Mouse (Mus musculus) forebrain, embryonic 16.5 days (tissue): Measurements from ENCODE around the gene Foxb2. TPM values are rescaled to one million over a fixed set of nuclear protein-coding genes. Genes with fewer than 3 reads are reported as not detected.

Source experiments
- ATAC-seq: fragments of 200-750 bp; cut with Nextera tagmentation; 2 replicates; pipeline ENCODE4 v1.8.0; 2017; ENCODE audit warnings: mild to moderate bottlenecking, moderate library complexity
- H3K27ac ChIP-seq: fragments of 300-500 bp; sonication (generic); 2 replicates; pipeline ENCODE4 v1.5.1; 2014; ENCODE audit warnings: low read length, control low read depth
- H3K27me3 ChIP-seq: fragments of 300-500 bp; sonication (generic); replicated peaks from 2 replicates; pipeline ENCODE4 v1.6.1; 2014; ENCODE audit warnings: low read length; ENCODE audit not compliant: control insufficient read depth, insufficient read depth
- H3K36me3 ChIP-seq: fragments of 300-500 bp; sonication (generic); 2 replicates; pipeline ENCODE4 v1.6.1; 2014; ENCODE audit not compliant: control insufficient read depth, insufficient read depth
- H3K4me1 ChIP-seq: fragments of 300-500 bp; sonication (generic); replicated peaks from 2 replicates; pipeline ENCODE4 v1.6.1; 2014; ENCODE audit warnings: low read length; ENCODE audit not compliant: control insufficient read depth, insufficient read depth
- H3K4me2 ChIP-seq: fragments of 300-500 bp; sonication (generic); 2 replicates; pipeline ENCODE4 v1.6.1; 2014; ENCODE audit warnings: mild to moderate bottlenecking, low read length, control low read depth
- H3K4me3 ChIP-seq: fragments of 300-500 bp; sonication (generic); replicated peaks from 2 replicates; pipeline ENCODE4 v1.5.1; 2014; ENCODE audit warnings: mild to moderate bottlenecking, low read length, control low read depth
- H3K9ac ChIP-seq: fragments of 300-500 bp; sonication (generic); replicated peaks from 2 replicates; pipeline ENCODE4 v1.6.1; 2014; ENCODE audit warnings: low read depth, low read length, control low read depth
- H3K9me3 ChIP-seq: fragments of 300-500 bp; sonication (generic); 2 replicates; pipeline ENCODE4 v1.6.1; 2016; ENCODE audit warnings: low read length; ENCODE audit not compliant: control insufficient read depth
- WGBS: fragments of 180-500 bp; shearing (Covaris S2); extraction: QIAGEN DNeasy Blood & Tissue Kit; methylation state at CpG from one replicate; pipeline ENCODE4 v1.1.7; 2014; 5-methylcytosine and 5-hydroxymethylcytosine counted together
- polyA plus RNA-seq: library from polyadenylated mRNA; unstranded; fragments of >200 nt; fragmentation: Nextera tagmentation; extraction: Ambion mirVana; gene quantifications from 2 replicates; pipeline ENCODE4 v1.2.1, GENCODE M21; 2015

Foxb2 gene
- polyA plus RNA-seq = 0.32 TPM in 1 of 2 replicates, not detected in the other

- peak within 1 kb of the TSS; percentile 50 for H3K4me3 ChIP-seq
- no peaks in the 10 kb centered on the region for H3K9me3 ChIP-seq
- 2% methylated on average over 40 of the region's 40 CpGs for WGBS
- peaks cover 39% of the 10 kb centered on the region for H3K4me1 ChIP-seq
- peak within 1 kb of the TSS; percentile 36 for H3K9ac ChIP-seq
- H3K36me3 ChIP-seq = no peaks in the 10 kb centered on the region
- peak within 1 kb of the TSS; percentile 90 for H3K4me2 ChIP-seq
- no peak within 1 kb of the TSS for H3K27ac ChIP-seq
- ATAC-seq = 0 out of 2 replicates have a peak, but pooled peaks have one; percentile 4
- peaks cover 67% of the 10 kb centered on the region for H3K27me3 ChIP-seq
Measured at GRCm38 (mm10) chr19:16873221-16873861, at the start of gene Foxb2. TSS of gene Foxb2 (minus strand) at chr19:16873805.

GRCm38 (mm10) chr19:16911507-16911906 is 37.9 kb upstream of the Foxb2 start:
- H3K27me3 ChIP-seq = no peaks in the 10 kb centered on the region
- no peak overlapping the region for H3K4me3 ChIP-seq
- peaks cover 5% of the 10 kb centered on the region; the same call in 1 of the 2 replicates for H3K4me1 ChIP-seq
- no peak overlapping the region for H3K27ac ChIP-seq
- H3K36me3 ChIP-seq = no peaks in the 10 kb centered on the region
- WGBS = 32% methylated on average over 5 of the region's 5 CpGs
- H3K9me3 ChIP-seq = no peaks in the 10 kb centered on the region
- peak; percentile 38; the same call in 1 of the 2 replicates for ATAC-seq
- no peak overlapping the region for H3K9ac ChIP-seq
- no peak overlapping the region for H3K4me2 ChIP-seq

GRCm38 (mm10) chr19:16903106-16903505 is 29.5 kb upstream of the Foxb2 start:
- WGBS = 89% methylated on average over 2 of the region's 2 CpGs

GRCm38 (mm10) chr19:16899716-16900115 is 26.1 kb upstream of the Foxb2 start:
- Histone ChIP-seq H3K27ac (no peak overlapping the region), H3K4me2 (no peak overlapping the region), H3K4me3 (no peak overlapping the region), H3K4me1 (no peaks in the 10 kb centered on the region), H3K9ac (no peak overlapping the region), H3K36me3 (no peaks in the 10 kb centered on the region), H3K9me3 (no peaks in the 10 kb centered on the region), H3K27me3 (no peaks in the 10 kb centered on the region)
- no peak for ATAC-seq
- 51% methylated on average over 10 of the region's 10 CpGs for WGBS

More at GRCm38 (mm10) chr19:16903106-16903505, 29.5 kb upstream of the Foxb2 start:
- no peaks in the 10 kb centered on the region for H3K9me3 ChIP-seq
- H3K36me3 ChIP-seq = no peaks in the 10 kb centered on the region
- ATAC-seq = no peak
- H3K27ac ChIP-seq = no peak overlapping the region
- H3K4me3 ChIP-seq = no peak overlapping the region
- no peaks in the 10 kb centered on the region for H3K27me3 ChIP-seq
- H3K9ac ChIP-seq = no peak overlapping the region
- H3K4me2 ChIP-seq = no peak overlapping the region
- H3K4me1 ChIP-seq = no peaks in the 10 kb centered on the region

GRCm38 (mm10) chr19:16898576-16898975 is 25.0 kb upstream of the Foxb2 start:
- H3K4me1 ChIP-seq = no peaks in the 10 kb centered on the region
- no peak overlapping the region for H3K4me3 ChIP-seq
- H3K9ac ChIP-seq = no peak overlapping the region
- WGBS = 95% methylated on average over 5 of the region's 5 CpGs
- no peaks in the 10 kb centered on the region for H3K27me3 ChIP-seq
- ATAC-seq = no peak
- H3K27ac ChIP-seq = no peak overlapping the region
- H3K9me3 ChIP-seq = no peaks in the 10 kb centered on the region
- no peak overlapping the region for H3K4me2 ChIP-seq
- no peaks in the 10 kb centered on the region for H3K36me3 ChIP-seq

GRCm38 (mm10) chr19:16876458-16876770 is 2.8 kb upstream of the Foxb2 start:
- no peaks in the 10 kb centered on the region for H3K36me3 ChIP-seq
- no peak overlapping the region for H3K9ac ChIP-seq
- no peak for ATAC-seq
- no peaks in the 10 kb centered on the region for H3K9me3 ChIP-seq
- 0 out of 2 replicates have a peak overlapping the region, but pooled peaks have one; percentile 2 for H3K4me3 ChIP-seq
- peaks cover 39% of the 10 kb centered on the region for H3K4me1 ChIP-seq
- H3K27me3 ChIP-seq = peaks cover 54% of the 10 kb centered on the region
- peak overlapping the region; percentile 6; the same call in 1 of the 2 replicates for H3K4me2 ChIP-seq
- WGBS = under 1% methylated on average over 17 of the region's 17 CpGs
- H3K27ac ChIP-seq = no peak overlapping the region

- WGBS = under 1% methylated on average over 34 of the region's 34 CpGs
- peaks cover 56% of the 10 kb centered on the region for H3K27me3 ChIP-seq
- no peak for ATAC-seq
- H3K4me1 ChIP-seq = peaks cover 39% of the 10 kb centered on the region
- H3K27ac ChIP-seq = no peak overlapping the region
- no peak overlapping the region for H3K9ac ChIP-seq
- H3K4me3 ChIP-seq = 0 out of 2 replicates have a peak overlapping the region, but pooled peaks have one; percentile 2
- H3K36me3 ChIP-seq = no peaks in the 10 kb centered on the region
- no peaks in the 10 kb centered on the region for H3K9me3 ChIP-seq
- H3K4me2 ChIP-seq = peak overlapping the region; percentile 6; the same call in 1 of the 2 replicates
Measured at GRCm38 (mm10) chr19:16875631-16876457, 2.2 kb upstream of the Foxb2 start.

GRCm38 (mm10) chr19:16874991-16875540 is 1.5 kb upstream of the Foxb2 start:
- WGBS = 2% methylated on average over 14 of the region's 14 CpGs
- Histone ChIP-seq H3K36me3 (no peaks in the 10 kb centered on the region), H3K9me3 (no peaks in the 10 kb centered on the region), H3K27me3 (peaks cover 62% of the 10 kb centered on the region), H3K27ac (no peak overlapping the region), H3K4me3 (no peak overlapping the region), H3K4me1 (peaks cover 39% of the 10 kb centered on the region), H3K9ac (no peak overlapping the region), H3K4me2 (no peak overlapping the region)
- no peak for ATAC-seq
